In genomic region chr4:130672161-130672560, GRCm38 (mm10) we compare ENCODE assay signal across 33 mouse cellular contexts. TPM values are rescaled to one million over a fixed set of nuclear protein-coding genes. Genes with fewer than 3 reads are reported as not detected.
DNase-seq lines count a peak whose midpoint lies in the region; ATAC-seq and TF ChIP-seq lines count a peak whose summit lies in the region.
"Had no signal": no experiment of that assay in that cellular context is flagged by ENCODE, and none has a peak within 500 bp of the region (broad histone marks: within the 10 kb centered on the region; RNA-seq: fewer than 3 reads in every experiment).

No protein-coding gene starts in this region.

- no peak overlapping the region for H3K9ac ChIP-seq in liver, adult 2 months (ENCODE audit: low read depth, low read length)
- H3K9ac ChIP-seq in liver, embryonic 11.5 days (ENCODE audit: low read depth, low read length): no peak overlapping the region
- H3K9ac ChIP-seq in lung, postnatal 0 days (replicated peaks; ENCODE audit: low read depth): no peak overlapping the region
- no peak overlapping the region for H3K9ac ChIP-seq in forebrain, embryonic 11.5 days (ENCODE audit: low read length)
- H3K9ac ChIP-seq: embryonic facial prominence, embryonic 12.5 days; hindbrain, embryonic 15.5 days; limb, embryonic 15.5 days; lung, embryonic 15.5 days; midbrain, embryonic 15.5 days; neural tube, embryonic 15.5 days; stomach, embryonic 15.5 days had no signal

- ATAC-seq in liver, embryonic 11.5 days (replicated peaks; ENCODE audit: low FRiP score): no peak
- ATAC-seq in lung, postnatal 0 days: peak; percentile 40
- ATAC-seq in forebrain, embryonic 11.5 days (replicated peaks; ENCODE audit: low FRiP score): no peak
- ATAC-seq: forebrain, embryonic 16.5 days; inflammation-experienced regulatory T-cells, adult 6 months; midbrain, embryonic 15.5 days had no signal

- H3K4me2 ChIP-seq in liver, embryonic 11.5 days: no peak overlapping the region
- no peak overlapping the region for H3K4me2 ChIP-seq in lung, postnatal 0 days (replicated peaks; ENCODE audit: low read depth, low read length)
- H3K4me2 ChIP-seq in forebrain, embryonic 11.5 days (ENCODE audit: low read depth, low read length, severe bottlenecking): no peak overlapping the region
- H3K4me2 ChIP-seq: embryonic facial prominence, embryonic 12.5 days; hindbrain, embryonic 15.5 days; limb, embryonic 15.5 days; lung, embryonic 15.5 days; midbrain, embryonic 15.5 days; neural tube, embryonic 15.5 days; stomach, embryonic 15.5 days had no signal

- H3K79me2 ChIP-seq in liver, adult 2 months (ENCODE audit: control insufficient read depth, insufficient read depth, low read length): peaks cover 39% of the 10 kb centered on the region

- no peak overlapping the region for H3K4me3 ChIP-seq in liver, adult 2 months (ENCODE audit: insufficient read depth, low read depth, low read length)
- H3K4me3 ChIP-seq in liver, embryonic 11.5 days (ENCODE audit: low read depth, low read length): no peak overlapping the region
- 0 out of 2 replicates have a peak overlapping the region, but pooled peaks have one; percentile 5 for H3K4me3 ChIP-seq in E14TG2a.4 (replicated peaks; ENCODE audit: low read length)
- no peak overlapping the region for H3K4me3 ChIP-seq in lung, postnatal 0 days (ENCODE audit: low read depth, low read length)
- no peak overlapping the region for H3K4me3 ChIP-seq in forebrain, embryonic 11.5 days (ENCODE audit: low read depth, low read length)
- H3K4me3 ChIP-seq: embryonic facial prominence, embryonic 12.5 days; forebrain, embryonic 10.5 days; gastrocnemius, adult 2 months; heart, adult 2 months; hindbrain, embryonic 10.5 days; hindbrain, embryonic 15.5 days; left cerebral cortex, adult 2 months; limb, embryonic 10.5 days; limb, embryonic 15.5 days; lung, embryonic 15.5 days; midbrain, embryonic 15.5 days; neural tube, embryonic 15.5 days; stomach, embryonic 15.5 days had no signal

- no peaks in the 10 kb centered on the region for H3K27me3 ChIP-seq in liver, adult 2 months (ENCODE audit: control insufficient read depth, insufficient read depth, low read length)
- no peaks in the 10 kb centered on the region for H3K27me3 ChIP-seq in liver, embryonic 11.5 days (replicated peaks; ENCODE audit: control insufficient read depth, insufficient read depth, low read length)
- no peaks in the 10 kb centered on the region for H3K27me3 ChIP-seq in E14TG2a.4 (ENCODE audit: insufficient read depth, low read length)
- no peaks in the 10 kb centered on the region for H3K27me3 ChIP-seq in lung, postnatal 0 days (replicated peaks; ENCODE audit: insufficient read depth, low read length)
- no peaks in the 10 kb centered on the region for H3K27me3 ChIP-seq in forebrain, embryonic 11.5 days (ENCODE audit: control insufficient read depth, insufficient read depth, low read length)
- H3K27me3 ChIP-seq: embryonic facial prominence, embryonic 12.5 days; hindbrain, embryonic 15.5 days; limb, embryonic 15.5 days; lung, embryonic 15.5 days; midbrain, embryonic 15.5 days; neural tube, embryonic 15.5 days; stomach, embryonic 15.5 days had no signal

- H3K9me3 ChIP-seq in liver, embryonic 11.5 days (ENCODE audit: control insufficient read depth, low read length): no peaks in the 10 kb centered on the region
- no peaks in the 10 kb centered on the region for H3K9me3 ChIP-seq in E14TG2a.4 (ENCODE audit: low read length)
- H3K9me3 ChIP-seq in lung, postnatal 0 days (ENCODE audit: low read length): no peaks in the 10 kb centered on the region
- H3K9me3 ChIP-seq in forebrain, embryonic 11.5 days (ENCODE audit: control insufficient read depth, low read length): no peaks in the 10 kb centered on the region
- H3K9me3 ChIP-seq: embryonic facial prominence, embryonic 12.5 days; forebrain, embryonic 10.5 days; hindbrain, embryonic 10.5 days; hindbrain, embryonic 15.5 days; limb, embryonic 10.5 days; limb, embryonic 15.5 days; lung, embryonic 15.5 days; midbrain, embryonic 15.5 days; neural tube, embryonic 15.5 days; stomach, embryonic 15.5 days had no signal

- no peak for TF ChIP-seq EP300 in lung, postnatal 0 days (IDR thresholded peaks at IDR 0.05)

- peaks cover 26% of the 10 kb centered on the region for H3K4me1 ChIP-seq in liver, adult 2 months (ENCODE audit: control insufficient read depth, insufficient read depth, low read length)
- peaks cover 28% of the 10 kb centered on the region for H3K4me1 ChIP-seq in liver, embryonic 11.5 days (replicated peaks; ENCODE audit: control insufficient read depth, insufficient read depth, low read length)
- H3K4me1 ChIP-seq in E14TG2a.4 (replicated peaks; ENCODE audit: low read depth, low read length): peaks cover 99% of the 10 kb centered on the region
- H3K4me1 ChIP-seq in lung, postnatal 0 days (ENCODE audit: insufficient read depth, low read depth, low read length): peaks cover 3% of the 10 kb centered on the region; the same call in 1 of the 2 replicates
- H3K4me1 ChIP-seq in forebrain, embryonic 11.5 days (replicated peaks; ENCODE audit: control insufficient read depth, insufficient read depth, low read length): 0 out of 2 replicates have a peak, but pooled peaks cover 2% of the 10 kb centered on the region

- TF ChIP-seq CTCF in liver, adult 2 months (IDR thresholded peaks at IDR 0.05; ENCODE audit: low read depth, low read length): no peak
- TF ChIP-seq CTCF in E14TG2a.4 (conservative IDR thresholded peaks at IDR 0.05; ENCODE audit: low read length): no peak
- TF ChIP-seq CTCF in lung, postnatal 0 days (IDR thresholded peaks at IDR 0.05): no peak

- H3K27ac ChIP-seq in liver, adult 2 months (replicated peaks; ENCODE audit: insufficient read depth, low read depth, low read length): peak overlapping the region; percentile 47; the same call in 1 of the 2 replicates
- no peak overlapping the region for H3K27ac ChIP-seq in liver, embryonic 11.5 days (ENCODE audit: low read depth, low read length)
- 0 out of 2 replicates have a peak overlapping the region, but pooled peaks have one; percentile 1 for H3K27ac ChIP-seq in lung, postnatal 0 days (ENCODE audit: low read length)
- no peak overlapping the region for H3K27ac ChIP-seq in forebrain, embryonic 11.5 days (ENCODE audit: low read depth, low read length)
- H3K27ac ChIP-seq: embryonic facial prominence, embryonic 12.5 days; forebrain, embryonic 10.5 days; gastrocnemius, adult 2 months; heart, adult 2 months; hindbrain, embryonic 10.5 days; hindbrain, embryonic 15.5 days; left cerebral cortex, adult 2 months; limb, embryonic 10.5 days; limb, embryonic 15.5 days; lung, embryonic 15.5 days; midbrain, embryonic 15.5 days; neural tube, embryonic 15.5 days; stomach, embryonic 15.5 days had no signal

- DNase-seq in liver, adult 2 months (ENCODE audit: extremely low read depth, low read depth, low spot score): no peak
- DNase-seq in liver, embryonic 11.5 days (ENCODE audit: low spot score): no peak
- DNase-seq in R1 (ENCODE audit: low read depth, low spot score): peak; percentile 50
- peak; percentile 48 for DNase-seq in lung, postnatal 0 days (ENCODE audit: low spot score)
- no peak for DNase-seq in forebrain, embryonic 11.5 days (ENCODE audit: low spot score)
- no peak for DNase-seq in yolk sac, embryonic 10.5 days (ENCODE audit: low spot score)
- DNase-seq in right cerebral cortex, adult 18-20 months: no peak
- DNase-seq: adrenal gland, postnatal 14 days; B cell, adult 2 months; cerebellum, adult 11-12 months; cerebellum, adult 9-11 months; embryo, embryonic 11 days; gastrocnemius, adult 2 months; gastrocnemius, postnatal 36 days; heart, adult 2 months; kidney, adult 11 months; kidney, postnatal 25 days; retina, postnatal 1 day; right cerebral cortex, postnatal 25 days had no signal

- peaks cover 43% of the 10 kb centered on the region for H3K36me3 ChIP-seq in liver, adult 2 months (ENCODE audit: control insufficient read depth, insufficient read depth, low read length)
- H3K36me3 ChIP-seq in liver, embryonic 11.5 days (ENCODE audit: control insufficient read depth, insufficient read depth, low read length): peaks cover 41% of the 10 kb centered on the region
- H3K36me3 ChIP-seq in E14TG2a.4 (ENCODE audit: insufficient read depth, low read length): peaks cover 100% of the 10 kb centered on the region
- no peaks in the 10 kb centered on the region for H3K36me3 ChIP-seq in lung, postnatal 0 days (ENCODE audit: insufficient read depth, low read length)
- peaks cover 12% of the 10 kb centered on the region for H3K36me3 ChIP-seq in forebrain, embryonic 11.5 days (ENCODE audit: control insufficient read depth, insufficient read depth, low read length)

- TF ChIP-seq POLR2A in liver, adult 2 months (IDR thresholded peaks at IDR 0.05; ENCODE audit: extremely low read depth, insufficient read depth, low read length): no peak

RNA-seq across cellular contexts. Expression of gene Pum1, which starts 9.0 kb away (rescaled TPM):
- total RNA-seq in liver, adult 2 months (2014; rRNA removed): 25.4 and 33.1 TPM in 2 replicates
- 26.3 and 30.3 TPM in 2 replicates for polyA plus RNA-seq in liver, adult 2 months (2012; rRNA removed)
- polyA plus RNA-seq in liver, embryonic 11.5 days (2014; fragmentation: Nextera tagmentation; extraction: Ambion mirVana): 61.4 and 65.0 TPM in 2 replicates
- polyA plus RNA-seq in lung, postnatal 0 days (2015; fragmentation: Nextera tagmentation; extraction: Ambion mirVana): 37.8 and 45.3 TPM in 2 replicates
- 122 and 131 TPM in 2 replicates for polyA plus RNA-seq in forebrain, embryonic 11.5 days (2014; fragmentation: Nextera tagmentation; extraction: Ambion mirVana)

Comparison
In these comparisons a context has a peak if more than half of its experiments do, and no peak if none do; other contexts are left out.
1. H3K27ac ChIP-seq: peak in liver, adult 2 months (single experiment) and lung, postnatal 0 days (single experiment); none in liver, embryonic 11.5 days (single experiment) and forebrain, embryonic 11.5 days (single experiment).
2. DNase-seq: peak in R1 (single experiment) and lung, postnatal 0 days (single experiment); none in liver, adult 2 months (single experiment), liver, embryonic 11.5 days (single experiment), forebrain, embryonic 11.5 days (single experiment), yolk sac, embryonic 10.5 days (single experiment) and right cerebral cortex, adult 18-20 months (single experiment).